Mouse (Mus musculus): ENCODE data around the gene Serinc3. TPM values are rescaled to one million over a fixed set of nuclear protein-coding genes. Genes with fewer than 3 reads are reported as not detected.

Gene Serinc3
- polyA plus RNA-seq (2014; fragmentation: Illumina TruSeq; extraction: RNeasy Lipid Tissue Mini Kit (QIAGEN cat#74804); ENCODE audit: low read depth, low replicate concordance), result 710 TPM

DNA sequence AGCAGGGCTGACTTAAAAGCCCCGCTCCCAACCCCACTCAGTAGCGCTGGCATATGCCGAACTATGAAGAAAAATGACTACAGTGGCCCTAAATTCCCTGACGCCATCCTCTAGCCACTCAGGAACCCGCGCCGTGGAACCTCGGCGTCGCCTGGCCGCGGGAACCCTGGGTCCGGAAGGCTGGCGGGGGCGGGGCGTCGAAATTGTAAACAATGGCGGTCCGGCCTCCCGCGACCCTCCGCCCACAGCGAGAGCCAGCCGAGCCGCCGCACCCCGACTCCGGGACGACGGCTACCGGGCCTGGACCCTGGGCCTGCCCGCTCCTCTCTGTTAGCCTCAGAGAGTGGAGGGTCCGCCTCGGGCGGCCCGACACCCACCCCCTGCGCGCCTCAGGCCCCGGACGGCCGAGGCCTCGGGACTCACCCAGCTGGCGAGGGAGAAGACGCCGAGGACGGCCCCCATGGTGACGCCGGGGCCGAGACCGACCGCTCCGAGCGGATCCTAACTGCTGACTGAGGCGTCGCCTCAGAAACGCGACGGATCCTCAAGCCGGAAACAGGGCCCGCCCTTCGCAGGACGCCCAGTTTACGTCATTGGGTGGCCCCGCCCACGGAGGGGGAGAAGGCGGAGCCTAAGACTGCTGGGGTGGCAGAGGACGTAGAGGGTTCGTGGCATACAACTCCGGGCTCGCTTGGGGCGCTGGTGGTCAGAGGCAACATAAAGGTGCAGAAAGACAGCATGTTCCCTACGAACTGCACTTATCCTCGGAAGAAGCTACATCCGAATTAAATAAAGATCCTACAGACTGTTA lies at the start of gene Serinc3:
Gene Serinc3, minus strand, starts transcription at position 557 of the 811 bp plus-strand sequence.

DNA sequence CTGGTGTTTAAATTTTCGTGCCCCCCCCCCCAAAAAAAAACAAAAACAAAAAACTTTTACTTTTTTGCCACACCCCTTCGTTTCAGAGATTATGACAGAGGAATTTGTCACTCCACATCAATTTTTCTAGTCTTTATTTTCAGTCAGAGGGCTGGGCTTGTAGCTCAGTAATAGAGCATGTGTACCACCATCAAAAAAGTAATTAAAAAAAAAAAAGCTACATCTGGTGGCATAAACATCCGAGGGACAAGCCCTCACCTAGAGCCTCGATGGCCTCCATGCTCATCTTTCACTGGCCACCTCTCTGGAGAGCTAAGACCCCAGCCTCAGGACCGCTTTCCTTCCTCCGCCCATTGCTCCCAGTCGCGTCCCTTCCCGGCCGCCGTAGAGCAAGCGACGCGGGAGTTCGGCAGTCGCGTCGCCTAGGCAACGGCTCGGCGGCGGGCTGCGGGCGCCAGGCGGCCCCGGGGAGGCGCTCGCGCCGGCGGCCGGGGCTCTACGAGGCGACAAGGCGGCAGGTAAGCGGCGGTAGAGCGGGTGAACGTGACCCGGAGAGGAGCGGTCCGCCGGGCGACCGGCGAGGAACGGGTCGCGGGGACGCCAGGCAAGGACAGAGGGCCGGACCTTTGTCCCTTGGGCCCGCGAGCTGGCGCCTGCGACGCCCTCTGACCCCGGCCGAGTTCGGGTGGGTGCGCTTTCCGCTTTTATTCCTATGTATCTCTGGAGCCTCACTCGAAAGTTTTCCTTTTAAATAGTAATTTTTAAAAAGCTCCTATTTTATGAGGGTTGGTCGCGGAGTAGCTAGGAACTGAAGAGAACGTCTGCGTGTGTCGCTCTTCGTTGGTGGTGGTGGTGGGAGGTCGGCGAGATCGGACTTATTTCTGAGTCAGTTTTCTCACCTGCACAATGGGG lies 13.3 kb upstream of the Serinc3 start, which contains the start of gene Pkig:
Gene Pkig, plus strand, starts transcription at position 412 of the 912 bp plus-strand sequence.

DNA sequence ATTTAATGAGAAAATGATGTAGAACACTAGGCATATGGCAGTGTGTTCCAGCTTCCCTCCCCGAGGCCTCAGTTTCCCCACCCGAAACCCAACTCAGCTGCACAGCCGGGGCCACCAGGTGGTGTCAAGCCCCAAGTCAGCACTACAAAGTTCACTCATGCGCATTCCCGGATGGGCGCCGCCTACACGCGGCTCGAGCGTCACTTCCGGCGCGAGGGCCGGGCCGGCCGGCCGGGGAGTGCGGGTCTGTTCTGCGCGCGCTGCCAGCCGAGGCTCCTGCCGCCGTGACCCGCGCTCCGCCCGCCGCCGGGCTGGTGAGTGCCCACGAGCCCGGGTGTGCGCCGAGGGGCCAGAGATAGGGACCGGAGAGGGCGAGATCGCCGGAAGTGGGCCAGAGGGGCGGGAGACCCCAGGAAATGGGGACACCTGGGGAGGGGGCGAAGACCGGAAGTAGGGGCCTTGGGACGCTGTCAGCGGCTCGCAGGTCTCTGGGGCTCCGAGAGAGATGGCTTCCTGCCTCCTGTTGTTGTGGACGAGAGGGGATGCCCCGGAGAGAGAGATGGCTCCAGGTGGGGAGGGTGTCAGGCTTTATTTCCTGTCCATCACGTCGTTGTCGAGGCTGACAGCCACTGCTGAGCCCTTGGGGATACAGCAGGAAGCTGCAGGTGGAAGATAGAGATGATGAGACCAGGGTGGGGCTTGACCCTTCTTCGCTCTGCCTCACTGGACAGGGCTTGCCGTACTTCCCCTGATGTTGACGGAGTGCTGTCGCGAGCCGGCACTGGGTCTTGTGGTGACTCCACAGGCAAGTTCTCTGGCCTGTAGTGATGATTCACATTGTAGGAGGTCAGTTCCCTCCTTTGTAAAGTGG lies 42.6 kb downstream of the Serinc3 start, which contains the start of gene Ttpal:
Gene Ttpal, plus strand, starts transcription at position 214 of the 871 bp plus-strand sequence.

Other genes with a start within 250 kb of the Serinc3 start
- gene Jph2, start 247.1 kb downstream of the Serinc3 start, polyA plus RNA-seq (2014; fragmentation: Illumina TruSeq; extraction: RNeasy Lipid Tissue Mini Kit (QIAGEN cat#74804); ENCODE audit: low read depth, low replicate concordance), result not detected
- gene Oser1, start 220.4 kb downstream of the Serinc3 start, polyA plus RNA-seq (2014; fragmentation: Illumina TruSeq; extraction: RNeasy Lipid Tissue Mini Kit (QIAGEN cat#74804); ENCODE audit: low read depth, low replicate concordance), result 39.3 TPM
- gene Gdap1l1, start 206.7 kb downstream of the Serinc3 start, polyA plus RNA-seq (2014; fragmentation: Illumina TruSeq; extraction: RNeasy Lipid Tissue Mini Kit (QIAGEN cat#74804); ENCODE audit: low read depth, low replicate concordance), result not detected
- 14.3 TPM for gene Fitm2, start 172.5 kb downstream of the Serinc3 start, polyA plus RNA-seq (2014; fragmentation: Illumina TruSeq; extraction: RNeasy Lipid Tissue Mini Kit (QIAGEN cat#74804); ENCODE audit: low read depth, low replicate concordance)
- not detected for gene R3hdml, start 152.8 kb downstream of the Serinc3 start, polyA plus RNA-seq (2014; fragmentation: Illumina TruSeq; extraction: RNeasy Lipid Tissue Mini Kit (QIAGEN cat#74804); ENCODE audit: low read depth, low replicate concordance)
- 137 TPM for gene Hnf4a, start 138.3 kb downstream of the Serinc3 start, polyA plus RNA-seq (2014; fragmentation: Illumina TruSeq; extraction: RNeasy Lipid Tissue Mini Kit (QIAGEN cat#74804); ENCODE audit: low read depth, low replicate concordance)
- gene Ttpal, start 42.8 kb downstream of the Serinc3 start, polyA plus RNA-seq (2014; fragmentation: Illumina TruSeq; extraction: RNeasy Lipid Tissue Mini Kit (QIAGEN cat#74804); ENCODE audit: low read depth, low replicate concordance), result 17.0 TPM
- 42.2 TPM for gene Pkig, start 13.3 kb upstream of the Serinc3 start, polyA plus RNA-seq (2014; fragmentation: Illumina TruSeq; extraction: RNeasy Lipid Tissue Mini Kit (QIAGEN cat#74804); ENCODE audit: low read depth, low replicate concordance)
- gene Ada, start 105.1 kb upstream of the Serinc3 start, polyA plus RNA-seq (2014; fragmentation: Illumina TruSeq; extraction: RNeasy Lipid Tissue Mini Kit (QIAGEN cat#74804); ENCODE audit: low read depth, low replicate concordance), result 0.61 TPM
- not detected for gene Ccn5, start 175.7 kb upstream of the Serinc3 start, polyA plus RNA-seq (2014; fragmentation: Illumina TruSeq; extraction: RNeasy Lipid Tissue Mini Kit (QIAGEN cat#74804); ENCODE audit: low read depth, low replicate concordance)
- not detected for gene Kcnk15, start 208.5 kb upstream of the Serinc3 start, polyA plus RNA-seq (2014; fragmentation: Illumina TruSeq; extraction: RNeasy Lipid Tissue Mini Kit (QIAGEN cat#74804); ENCODE audit: low read depth, low replicate concordance)